Mouse (Mus musculus) cerebellum, adult 2 months (tissue): ENCODE results near the gene Olfr980.

ENCODE experiments used
- CTCF ChIP-seq: fragments of 200-500 bp; IDR thresholded peaks from 2 replicates; pipeline ENCODE4 v1.5.1; 2011; ENCODE audit warnings: low read depth, mild to moderate bottlenecking, control low read depth, low read length, moderate library complexity, borderline replicate concordance; ENCODE audit not compliant: insufficient read depth
- POLR2A ChIP-seq: fragments of 200-500 bp; IDR thresholded peaks from 2 replicates; pipeline ENCODE4 v1.6.1; 2011; ENCODE audit warnings: low read length, control low read depth, borderline replicate concordance; ENCODE audit not compliant: insufficient read depth

- TF ChIP-seq POLR2A (no peak), CTCF (no peak)
Observed at GRCm38 (mm10) chr9:40009482-40009881, at the start of gene Olfr980.
